Mouse (Mus musculus): Measurements from ENCODE around the gene Tuba3a.

The Tuba3a gene

DNA sequence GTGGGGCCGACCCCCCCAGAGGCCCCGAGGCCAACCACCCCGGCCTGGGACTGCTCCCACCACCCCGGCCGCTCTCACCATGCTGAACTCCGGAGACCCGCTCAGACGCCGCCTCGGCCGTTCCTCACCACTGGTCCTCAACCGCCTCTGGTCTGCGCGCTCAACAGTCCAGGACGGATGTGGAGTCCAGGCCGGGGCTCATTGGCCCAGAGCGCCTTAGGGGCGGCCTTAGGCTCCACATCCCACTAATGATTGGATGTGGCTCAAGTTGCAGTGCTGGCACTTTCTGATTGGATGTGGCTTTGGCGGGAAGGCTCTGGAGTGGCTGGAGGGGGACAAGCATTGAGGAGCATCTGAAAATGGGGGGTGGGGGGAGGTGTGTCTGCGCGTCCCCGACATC lies at the start of gene Tuba3a:
Tuba3a (minus strand) TSS at position 153 of the 400 bp plus-strand sequence.
- DNase-seq: no peak

DNA sequence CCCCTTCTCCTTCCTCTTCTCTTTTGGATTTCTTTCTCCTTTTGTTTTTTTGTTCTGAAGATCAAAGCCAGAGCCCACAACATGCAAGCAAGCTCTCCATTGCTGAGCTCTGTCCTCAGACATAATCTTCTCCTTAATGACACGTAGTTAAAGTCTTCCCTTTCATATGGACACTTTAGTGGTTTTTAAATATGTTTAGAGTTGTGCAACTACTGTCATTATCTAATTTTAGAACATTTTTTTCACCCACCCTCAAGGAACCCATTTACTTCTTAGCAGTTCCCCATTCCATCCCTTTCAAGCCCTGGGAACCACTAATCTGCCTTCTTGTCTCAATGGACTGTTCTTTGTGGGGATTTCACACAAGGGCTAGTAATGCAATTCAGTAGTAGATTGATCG lies 48.5 kb upstream of the Tuba3a start:
- DNase-seq: no peak

DNA sequence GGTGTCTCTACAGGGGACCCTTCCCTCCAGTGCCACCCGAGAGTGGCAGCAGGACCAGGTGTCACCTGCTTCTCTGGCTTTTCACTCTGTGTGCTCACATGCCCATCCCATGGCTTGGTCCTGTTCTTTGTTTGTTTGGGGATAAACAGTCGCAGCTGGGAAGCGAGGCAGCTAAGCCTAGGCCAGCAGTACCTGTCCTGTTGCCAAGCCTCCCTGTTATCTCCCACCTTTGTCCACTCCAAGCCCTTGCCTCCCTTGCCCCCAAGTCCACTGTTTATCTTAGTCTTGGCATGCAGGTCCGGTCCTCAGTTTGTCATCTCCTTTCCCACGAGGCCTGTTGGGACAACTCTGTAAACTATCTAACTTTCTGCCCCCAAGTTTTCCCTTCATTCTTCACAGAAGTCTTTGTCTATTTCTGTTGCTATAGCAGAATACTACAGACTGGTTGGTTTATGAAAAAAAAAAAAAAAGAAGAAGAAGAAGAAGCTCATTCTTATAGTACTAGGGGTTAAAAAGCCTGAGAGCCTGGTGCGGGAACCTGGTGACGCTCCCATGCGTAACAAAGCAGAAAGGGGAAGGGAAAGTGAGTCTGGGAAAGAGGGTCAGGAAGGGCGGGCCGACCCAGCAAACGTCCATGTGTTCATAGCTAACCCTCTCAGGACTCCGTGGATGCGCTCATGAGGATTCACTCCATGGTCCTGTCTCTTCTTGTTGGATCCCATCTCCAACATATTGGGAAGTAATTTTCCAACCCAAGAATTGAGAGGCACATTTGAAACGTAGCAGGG lies 47.5 kb upstream of the Tuba3a start:
- no peak for DNase-seq

DNA sequence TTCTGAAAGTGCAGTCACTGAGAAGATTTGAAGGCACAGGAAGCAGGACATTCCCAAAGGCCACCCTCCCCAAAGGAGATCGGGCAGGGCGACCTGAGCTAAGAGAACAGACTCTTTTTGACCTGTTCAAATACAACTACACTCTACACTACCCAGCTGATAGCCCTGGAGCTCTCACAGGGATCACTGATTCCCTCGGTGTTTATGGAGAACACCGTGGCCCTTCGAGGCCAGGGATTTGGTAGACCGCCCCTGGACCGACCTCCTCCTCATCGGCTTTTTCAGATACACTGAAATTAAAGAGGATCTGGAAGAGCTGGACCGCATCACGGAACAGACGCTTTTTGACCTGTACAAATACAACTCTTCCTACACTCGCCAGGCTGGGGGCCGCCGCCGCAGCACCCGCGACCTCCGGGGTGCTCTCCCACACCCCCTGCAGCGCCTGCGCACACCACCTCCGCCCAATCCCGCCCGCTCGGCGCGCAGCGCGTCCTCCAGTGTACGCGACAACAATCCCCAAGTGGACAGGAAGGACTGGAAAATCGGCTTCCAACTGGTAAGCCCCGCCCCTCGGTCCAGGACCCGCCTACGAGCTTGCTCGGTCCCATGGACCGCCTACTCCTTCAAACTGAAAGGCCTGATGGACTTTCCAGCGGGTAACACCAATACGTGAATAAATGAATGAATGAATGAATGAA lies 44.9 kb upstream of the Tuba3a start:
- DNase-seq: peak; percentile 73

DNA sequence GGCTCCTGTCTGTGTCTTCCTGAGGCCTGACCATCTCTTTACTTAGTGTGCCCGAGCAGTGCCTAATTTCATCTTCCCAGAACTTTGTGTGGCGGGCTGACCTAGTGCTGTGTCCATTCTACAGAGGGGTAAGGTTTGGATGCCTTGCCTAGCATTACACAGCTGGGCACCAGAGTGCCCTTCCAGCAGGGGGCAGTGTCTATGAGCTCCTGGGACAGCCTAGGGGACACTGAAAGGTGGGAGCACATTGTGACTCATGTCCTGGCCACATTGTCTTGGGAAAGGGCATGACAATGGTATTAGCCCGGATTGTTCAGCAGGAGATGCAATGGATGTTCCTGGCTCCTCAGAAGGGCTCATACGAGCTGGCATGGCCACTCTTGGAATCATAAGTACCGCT lies 42.4 kb upstream of the Tuba3a start:
- no peak for DNase-seq

DNA sequence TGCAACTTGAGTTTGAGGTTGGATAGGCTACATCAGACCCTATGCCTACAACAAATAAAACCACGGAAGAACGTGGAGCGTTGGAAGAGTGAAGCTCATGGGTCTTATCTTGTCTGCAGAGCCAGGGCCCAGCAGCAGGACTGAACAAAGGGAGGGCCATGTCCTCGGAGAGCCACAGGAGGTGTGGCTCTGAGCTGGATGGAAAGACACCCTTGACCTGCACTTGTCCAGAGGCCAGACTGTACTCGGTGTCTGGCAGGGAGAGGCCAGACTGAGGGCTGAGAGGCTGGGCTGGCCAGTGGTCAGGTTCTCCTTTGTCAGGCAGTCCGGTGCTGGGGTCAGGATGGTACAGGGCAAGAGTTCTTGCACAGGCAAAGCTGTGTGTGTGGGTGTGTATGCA lies 39.5 kb upstream of the Tuba3a start:
- no peak for DNase-seq

DNA sequence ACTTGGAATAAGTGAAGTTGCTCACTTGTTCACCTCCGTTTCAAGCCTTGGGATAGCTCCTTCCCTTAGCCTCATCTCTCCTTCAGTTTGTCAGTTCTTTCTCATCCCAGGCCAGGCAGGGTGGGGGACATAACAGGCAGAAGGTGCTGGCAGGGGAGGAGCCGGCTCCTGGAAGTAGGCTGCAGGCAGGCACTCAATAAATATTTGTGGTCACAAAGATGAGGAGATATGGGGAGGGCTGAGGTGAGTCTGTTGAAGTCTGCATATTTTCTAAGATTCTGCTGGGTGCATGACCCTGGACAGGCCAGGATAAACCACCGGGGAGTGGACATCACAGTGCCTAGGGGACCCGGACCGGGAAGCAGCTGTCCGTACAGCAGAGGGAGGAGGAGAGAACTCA lies 37.7 kb upstream of the Tuba3a start:
- no peak for DNase-seq

DNA sequence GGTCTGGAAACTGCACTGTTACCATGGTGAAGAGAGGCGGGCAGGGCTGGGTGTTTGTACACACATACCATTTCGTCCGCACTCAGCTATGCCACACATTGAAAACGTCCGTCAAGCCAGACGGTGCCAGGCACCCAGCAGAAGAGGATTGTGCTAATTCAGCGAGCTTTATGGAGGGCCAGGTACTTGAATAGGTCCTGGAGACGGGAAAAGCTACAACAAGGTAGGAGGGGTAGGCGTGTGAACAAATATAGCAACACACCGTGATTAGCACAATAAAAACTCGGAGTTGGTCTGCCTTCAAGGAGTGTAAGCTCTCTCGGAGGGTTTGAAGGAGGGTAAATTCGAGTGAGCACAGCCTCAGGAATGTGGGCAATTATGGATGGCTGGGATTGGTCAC lies 37.0 kb upstream of the Tuba3a start:
- no peak for DNase-seq

DNA sequence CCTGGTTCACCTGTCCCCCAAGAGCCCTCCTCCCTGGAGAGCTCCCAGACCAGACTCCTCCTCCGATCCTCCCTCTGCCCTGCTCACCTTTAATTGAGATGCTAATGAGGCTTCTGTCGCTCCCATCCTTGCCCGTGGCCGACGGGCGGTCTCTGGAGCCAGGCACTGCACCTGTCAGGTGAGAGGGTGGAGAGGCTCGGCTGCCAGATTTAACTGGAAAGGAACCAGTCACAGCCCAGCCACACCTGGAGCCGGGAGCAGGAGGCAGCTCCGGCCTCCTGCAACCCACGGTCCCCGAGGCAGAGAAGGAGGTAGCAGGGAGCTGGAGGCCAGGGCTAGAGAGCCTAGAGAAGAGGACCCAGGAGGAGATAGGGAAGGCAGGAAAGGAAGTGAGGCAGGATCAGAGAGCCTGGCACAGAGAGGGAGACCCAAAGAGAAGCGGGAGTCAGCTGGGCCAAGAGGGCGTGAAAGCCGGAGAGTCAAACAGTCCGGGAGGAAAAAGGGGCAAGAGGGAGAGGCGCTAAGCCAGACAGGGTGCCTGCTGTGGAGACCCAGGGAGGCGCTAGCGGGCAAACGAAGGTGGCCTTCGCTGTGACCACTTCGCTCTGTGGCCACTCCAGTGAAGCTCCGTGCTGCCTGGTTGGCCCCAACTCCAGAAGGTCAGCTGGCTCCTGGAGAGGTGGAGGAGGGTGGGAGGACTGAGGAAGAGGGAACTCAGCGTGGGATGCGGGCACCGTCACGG lies 35.4 kb upstream of the Tuba3a start:
- no peak for DNase-seq

DNA sequence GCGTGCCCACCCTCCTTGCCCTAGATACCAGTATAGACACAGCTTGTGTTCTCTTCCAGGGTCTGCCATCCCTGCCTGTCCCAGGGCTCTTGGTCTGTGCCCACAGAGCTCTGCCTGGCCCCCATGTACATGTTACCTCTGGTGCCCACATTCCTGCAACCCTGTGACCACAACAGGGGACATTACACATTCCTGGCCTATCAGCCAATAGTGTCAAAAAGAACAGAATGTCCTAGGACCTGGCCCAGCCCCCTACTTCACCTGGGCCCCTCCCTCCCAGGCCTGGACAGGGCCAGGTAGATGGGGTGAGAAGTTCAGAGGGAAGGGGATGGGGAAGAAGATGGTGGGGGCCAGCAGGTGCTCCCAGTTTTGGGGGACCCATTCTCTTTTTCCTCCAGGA lies 34.5 kb upstream of the Tuba3a start, which contains the start of gene Scnn1a:
Scnn1a (plus strand) TSS at position 337 of the 400 bp plus-strand sequence.
- no peak for DNase-seq

DNA sequence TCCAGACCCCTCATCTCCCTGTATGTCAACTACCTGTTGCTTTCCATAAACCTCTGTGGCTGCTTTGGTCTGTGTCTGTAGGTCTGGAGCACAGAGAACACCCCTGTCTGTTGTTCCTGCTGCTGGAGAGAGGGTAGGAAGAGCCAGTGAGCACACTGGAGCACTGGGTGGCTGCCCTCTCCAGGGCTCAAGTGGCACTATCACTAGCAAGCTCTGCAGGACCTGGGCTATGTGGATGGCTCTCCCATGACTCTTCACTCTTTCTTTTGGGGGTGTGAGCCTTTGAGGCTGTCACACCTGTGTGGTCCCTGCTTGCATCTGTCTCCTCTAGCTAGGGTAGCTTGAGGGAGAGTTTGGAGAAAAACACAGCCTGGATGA lies 34.1 kb upstream of the Tuba3a start:
- DNase-seq: no peak

DNA sequence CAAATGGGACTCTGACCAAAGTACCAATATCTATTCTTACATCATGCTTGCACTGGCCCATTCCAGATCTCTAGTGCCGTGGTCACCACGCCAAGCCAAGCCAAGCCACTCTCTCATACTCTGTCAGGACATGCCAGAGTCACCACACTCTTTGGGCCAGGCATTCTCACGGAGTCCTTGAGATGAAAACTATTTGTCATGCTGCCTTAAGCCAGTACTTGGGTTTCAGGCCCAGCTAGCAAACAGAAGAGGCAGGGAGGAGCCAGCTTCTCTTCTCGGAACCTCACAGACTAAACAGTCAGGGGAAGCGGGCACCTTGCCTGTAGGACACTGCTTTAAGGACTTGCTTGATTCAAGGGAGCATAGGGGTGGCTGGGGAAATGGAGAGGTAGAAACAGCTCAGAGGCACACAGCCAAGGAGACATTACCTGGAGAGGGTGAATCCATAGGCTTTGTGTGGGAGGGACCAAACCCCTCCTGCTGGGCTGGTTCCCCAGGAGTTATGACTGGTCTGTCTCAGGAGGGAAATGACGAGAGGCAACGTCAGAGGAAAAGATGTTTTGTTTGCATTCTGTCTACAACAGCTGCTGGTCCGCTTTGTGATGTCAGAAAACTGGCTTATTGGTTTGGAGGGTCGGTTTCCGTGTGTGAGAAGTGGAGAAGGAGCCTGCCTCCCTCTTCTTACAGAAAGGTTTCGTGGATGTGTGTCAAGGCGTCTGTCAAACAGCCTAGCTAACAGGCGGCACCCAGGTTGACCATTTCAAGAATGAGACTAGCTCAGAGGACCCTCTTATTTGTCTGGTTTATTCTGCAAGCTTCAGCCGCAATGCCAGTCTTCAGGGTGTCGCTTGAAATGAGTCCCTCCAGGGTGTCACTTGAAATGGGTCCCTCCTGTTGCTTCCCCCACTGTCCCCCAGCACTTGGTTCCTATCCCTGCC lies 33.4 kb upstream of the Tuba3a start:
- no peak for DNase-seq

DNA sequence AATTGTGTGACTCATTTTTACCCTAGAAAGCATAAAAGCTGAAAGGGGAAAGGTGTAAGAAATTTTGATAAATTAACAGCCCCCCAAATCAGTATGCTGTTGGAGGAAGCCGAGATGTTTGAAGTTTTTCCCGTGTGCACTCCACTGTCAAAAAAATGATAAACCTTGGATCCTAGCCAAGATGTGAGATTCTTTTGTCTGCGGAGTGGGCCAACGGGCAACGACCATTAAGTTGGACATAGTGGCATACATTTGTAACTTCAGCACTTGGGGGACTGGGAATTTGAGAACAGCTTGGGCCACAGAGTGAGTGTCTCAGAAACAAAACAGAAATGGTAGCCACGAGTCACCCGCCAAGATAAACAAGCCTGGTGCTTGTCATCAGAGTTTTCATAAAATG lies 31.2 kb upstream of the Tuba3a start:
- DNase-seq: no peak

DNA sequence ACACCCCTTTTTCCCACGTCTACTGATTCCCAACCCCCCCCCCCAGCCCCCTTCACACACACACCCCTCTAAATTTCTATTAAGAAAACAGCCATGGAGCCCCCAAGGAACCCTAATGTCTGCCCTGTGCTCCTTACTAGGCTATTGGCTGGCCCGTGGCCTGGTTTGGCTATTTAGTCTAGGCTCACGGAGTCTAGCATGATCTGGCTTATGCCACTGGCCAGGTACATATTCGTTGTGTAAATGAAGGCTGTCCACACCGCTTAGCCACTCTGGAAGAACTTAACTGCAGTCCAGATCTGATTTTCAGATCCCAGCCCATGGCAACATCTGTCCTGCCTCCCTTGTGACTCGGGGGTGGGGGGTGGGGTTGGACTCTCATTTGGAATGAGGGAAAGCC lies 28.9 kb upstream of the Tuba3a start:
- DNase-seq: no peak

DNA sequence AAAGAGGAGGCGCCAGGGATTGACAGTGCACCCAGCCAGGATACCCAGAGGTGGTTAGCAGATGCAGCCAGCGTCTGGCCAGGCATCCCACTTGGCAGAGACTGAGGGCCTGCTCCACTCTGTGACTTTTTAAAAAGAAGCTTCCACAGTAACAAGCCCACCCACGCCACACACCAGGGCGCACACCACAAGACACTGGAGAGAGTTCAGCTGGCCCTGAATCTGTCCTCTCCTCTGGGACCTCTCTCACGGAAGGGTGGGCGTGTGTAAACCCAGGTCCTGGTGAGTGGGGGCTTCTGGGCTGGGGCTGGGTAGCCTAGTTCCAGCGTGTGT lies 28.4 kb upstream of the Tuba3a start:
- DNase-seq: no peak

DNA sequence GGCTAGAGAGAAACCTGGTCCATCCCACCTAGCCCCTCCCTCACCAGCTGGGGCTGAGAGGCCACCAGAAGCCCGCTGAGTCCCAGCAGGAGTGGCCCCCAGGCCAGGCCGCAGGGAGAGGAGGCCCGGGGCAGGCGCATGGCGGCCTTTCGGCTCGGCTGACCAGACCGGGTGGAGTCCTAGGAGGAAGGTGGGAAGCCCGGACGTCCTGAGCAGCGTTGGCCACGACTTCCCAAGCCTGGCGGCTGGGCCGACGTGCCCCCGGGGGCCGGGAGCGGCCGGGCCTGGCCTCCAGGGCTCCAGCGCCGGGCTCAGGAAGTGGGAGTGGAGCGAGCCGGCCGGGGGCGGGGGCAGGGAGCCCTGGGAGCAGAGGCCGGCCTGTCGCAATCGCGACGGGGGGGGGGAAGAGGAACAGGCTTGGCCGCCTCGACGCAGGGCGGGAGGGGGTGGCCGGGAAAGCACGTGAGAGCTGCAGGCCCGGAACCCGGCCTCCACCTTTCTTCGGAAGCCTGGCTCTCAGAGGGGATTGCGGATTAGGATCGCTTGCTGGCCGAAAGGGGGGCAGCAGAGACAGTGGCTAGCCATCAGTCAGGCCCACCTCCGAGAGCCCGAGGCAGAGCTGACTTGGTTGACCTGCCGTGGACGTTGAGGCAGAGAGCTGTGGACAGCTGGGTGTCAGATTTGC lies 27.8 kb upstream of the Tuba3a start, which contains the start of gene Ltbr:
Ltbr (minus strand) TSS at position 340 of the 685 bp plus-strand sequence.
- DNase-seq: peak; percentile 42

DNA sequence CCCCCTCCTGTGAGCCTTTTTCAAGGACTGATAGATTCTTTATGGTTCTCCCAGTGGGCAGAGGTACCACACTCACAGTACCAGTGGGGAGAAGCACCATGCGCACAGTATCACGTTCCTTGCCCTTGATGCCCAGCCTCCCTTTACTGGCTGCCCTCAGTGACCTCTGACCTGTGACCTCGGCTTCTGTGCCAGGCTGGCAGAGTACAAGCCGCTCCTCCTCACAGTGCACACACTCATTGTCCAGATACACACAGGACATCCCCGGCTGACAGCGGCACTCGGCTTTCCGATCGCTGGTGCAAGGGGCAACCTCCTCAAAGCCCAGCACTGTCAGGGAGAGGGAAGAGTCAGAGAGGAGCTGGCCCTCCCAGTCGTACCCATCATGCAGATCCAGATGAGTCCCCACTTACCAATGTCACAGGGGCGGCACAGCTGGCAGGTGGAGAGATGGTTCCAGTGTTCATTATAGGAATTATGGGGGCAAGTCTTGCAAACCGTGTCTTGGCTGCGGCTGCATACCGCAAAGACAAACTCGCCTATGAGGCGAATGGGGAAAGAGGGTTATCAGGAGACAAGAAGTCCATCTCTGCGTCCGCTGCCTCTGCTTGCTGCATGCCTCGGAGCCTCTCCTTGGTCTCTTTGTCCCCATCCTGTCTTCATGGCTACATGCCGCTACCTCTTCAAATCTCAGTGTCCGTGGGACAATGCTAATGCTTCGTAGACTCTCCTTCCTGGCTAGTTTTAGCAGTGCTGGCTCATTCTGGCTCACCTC lies 26.9 kb upstream of the Tuba3a start:
- DNase-seq: no peak

DNA sequence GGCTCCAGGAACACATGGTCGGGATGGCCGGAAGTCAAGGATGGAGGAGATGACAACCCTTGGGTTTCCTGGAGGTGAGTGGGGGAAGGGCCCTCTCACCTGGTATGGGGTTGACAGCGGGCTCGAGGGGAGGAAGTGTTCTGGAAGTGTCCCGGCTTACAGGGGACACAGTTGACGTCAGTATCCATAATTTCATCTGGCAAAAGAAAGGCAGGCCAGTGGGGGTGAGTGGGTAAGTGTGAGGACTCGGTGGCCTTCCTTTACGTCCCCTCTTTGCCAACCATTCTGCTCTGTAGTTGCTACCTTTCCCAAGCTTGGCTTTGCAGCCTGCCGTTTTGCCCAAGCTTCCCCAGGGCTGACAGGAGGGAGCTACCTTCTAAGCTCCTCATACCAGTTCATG lies 26.3 kb upstream of the Tuba3a start:
- DNase-seq: no peak

DNA sequence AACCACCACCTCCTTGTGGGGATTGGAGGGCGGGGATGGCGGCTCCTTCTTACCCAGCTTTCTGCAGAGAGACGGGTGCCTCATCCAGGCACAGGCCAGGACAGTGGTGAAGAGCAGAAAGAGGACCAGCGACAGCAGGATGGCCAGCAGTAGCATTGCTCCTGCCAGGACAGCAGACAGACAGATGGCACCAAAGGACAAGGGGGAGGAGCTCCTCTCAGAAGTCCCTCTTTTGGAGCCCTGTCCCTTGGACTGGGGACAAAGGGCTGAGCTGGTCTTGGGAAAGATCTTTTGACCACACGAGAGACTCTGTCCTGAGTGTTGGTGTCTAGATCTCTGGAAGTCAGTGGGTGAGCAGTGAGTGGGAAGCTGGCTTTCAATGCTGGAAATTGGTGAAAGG lies 23.6 kb upstream of the Tuba3a start:
- DNase-seq: no peak

DNA sequence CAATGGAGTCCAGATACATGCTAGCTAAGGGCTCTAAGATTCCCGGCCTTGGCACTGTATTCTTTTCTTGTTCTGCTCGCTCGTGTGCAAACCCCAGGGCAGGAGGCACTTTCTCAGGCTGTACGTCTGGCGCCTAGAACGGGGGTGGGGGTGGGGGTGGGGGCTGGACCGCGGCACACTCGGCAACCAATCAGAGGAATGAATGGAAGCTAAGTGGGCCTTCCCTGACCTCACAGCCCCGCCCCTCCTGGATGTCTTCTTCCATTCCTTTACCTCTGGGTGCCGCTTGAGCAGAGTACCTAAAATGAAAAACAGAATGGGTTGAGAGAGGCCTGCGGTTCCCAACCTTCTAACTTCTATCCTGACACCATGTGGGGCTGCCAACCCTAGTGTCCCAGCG lies 23.1 kb upstream of the Tuba3a start:
- DNase-seq: no peak

DNA sequence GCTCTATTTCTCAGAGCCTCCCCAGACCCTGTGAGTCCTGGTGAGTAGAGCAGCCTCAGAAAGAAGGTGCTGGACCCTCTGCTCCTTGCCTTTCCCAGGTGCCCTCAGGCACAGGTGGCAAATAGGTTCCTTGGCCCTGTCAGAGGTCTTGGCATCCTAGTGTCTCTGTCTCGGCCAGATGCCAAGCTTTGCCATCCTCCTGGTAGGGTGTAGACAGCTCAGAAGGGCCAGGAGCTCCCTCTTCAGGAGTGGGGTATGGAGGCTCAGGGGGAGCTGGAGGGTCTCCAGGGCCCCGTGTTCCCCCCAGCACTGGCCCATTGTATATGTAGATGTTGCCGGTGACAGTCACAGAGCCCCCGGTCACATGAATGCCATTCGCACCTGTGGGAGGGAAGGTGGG lies 21.2 kb upstream of the Tuba3a start:
- no peak for DNase-seq
